Mouse (Mus musculus) spleen, adult 2 months (tissue): ENCODE measurements around the gene Nphp4.

Experiments
- CTCF ChIP-seq: fragments of 200-500 bp; IDR thresholded peaks from 2 replicates; pipeline ENCODE4 v1.5.1; 2011; ENCODE audit warnings: mild to moderate bottlenecking, inconsistent platforms; ENCODE audit not compliant: insufficient read depth, insufficient read length, insufficient replicate concordance; ENCODE audit errors: extremely low read depth
- POLR2A ChIP-seq: fragments of 200-500 bp; IDR thresholded peaks from 2 replicates; pipeline ENCODE4 v1.6.1; 2011; ENCODE audit warnings: low read depth, low read length, inconsistent platforms

GRCm38 (mm10) chr4:152558246-152558645, 81.7 kb downstream of the Nphp4 start:
- TF ChIP-seq POLR2A, result no peak
- TF ChIP-seq CTCF, result no peak
